Mouse (Mus musculus): ENCODE results near the gene Rpp25.
A peak's percentile ranks its signal among the peaks of the same experiment; 100 is the strongest.

Gene Rpp25

DNA sequence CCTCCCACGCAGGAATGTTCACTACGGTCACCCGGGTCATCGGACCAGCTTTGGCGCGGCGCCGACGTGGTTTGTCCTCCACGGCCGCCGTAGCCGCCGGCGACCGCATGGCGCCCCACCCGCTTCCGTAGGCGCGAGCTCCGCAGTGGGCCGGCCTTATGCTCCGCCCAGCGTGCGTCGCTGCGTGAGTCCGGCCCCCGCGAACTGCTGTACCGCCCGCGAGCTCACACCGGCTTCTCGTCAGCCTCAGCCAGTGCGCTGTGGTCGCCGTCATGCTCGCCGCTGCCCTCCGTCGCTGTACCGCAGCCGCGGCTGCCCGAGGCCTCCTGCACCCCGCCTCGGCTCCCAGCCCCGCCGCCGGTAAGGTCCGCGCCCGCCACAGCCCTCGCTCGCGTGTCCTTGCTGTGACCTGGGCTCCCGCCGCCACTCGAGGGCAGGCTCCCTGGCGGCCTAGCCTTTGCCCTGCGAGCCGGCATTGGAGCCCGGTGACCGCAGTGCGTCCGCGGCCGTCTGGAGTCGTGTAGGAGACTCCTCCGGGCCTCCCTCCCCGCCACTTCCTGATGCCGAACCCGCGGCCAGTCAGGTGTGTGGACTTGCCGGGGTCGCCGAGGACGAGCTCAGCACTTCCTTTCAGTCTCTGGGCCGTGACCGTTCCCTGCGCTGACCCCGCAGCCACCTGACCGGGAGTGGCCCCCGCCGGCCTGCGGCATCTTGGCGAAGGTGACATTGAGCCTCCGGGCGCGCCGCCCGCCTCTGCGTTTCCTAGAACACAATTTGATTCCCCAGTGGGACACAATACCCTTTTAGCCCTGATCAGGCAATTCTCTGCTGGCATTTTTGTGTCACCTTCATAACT lies 17.5 kb downstream of the Rpp25 start, which contains the start of gene Cox5a:
Gene Cox5a, plus strand, starts transcription at position 219 of the 856 bp plus-strand sequence.
- peak; percentile 96 for DNase-seq

DNA sequence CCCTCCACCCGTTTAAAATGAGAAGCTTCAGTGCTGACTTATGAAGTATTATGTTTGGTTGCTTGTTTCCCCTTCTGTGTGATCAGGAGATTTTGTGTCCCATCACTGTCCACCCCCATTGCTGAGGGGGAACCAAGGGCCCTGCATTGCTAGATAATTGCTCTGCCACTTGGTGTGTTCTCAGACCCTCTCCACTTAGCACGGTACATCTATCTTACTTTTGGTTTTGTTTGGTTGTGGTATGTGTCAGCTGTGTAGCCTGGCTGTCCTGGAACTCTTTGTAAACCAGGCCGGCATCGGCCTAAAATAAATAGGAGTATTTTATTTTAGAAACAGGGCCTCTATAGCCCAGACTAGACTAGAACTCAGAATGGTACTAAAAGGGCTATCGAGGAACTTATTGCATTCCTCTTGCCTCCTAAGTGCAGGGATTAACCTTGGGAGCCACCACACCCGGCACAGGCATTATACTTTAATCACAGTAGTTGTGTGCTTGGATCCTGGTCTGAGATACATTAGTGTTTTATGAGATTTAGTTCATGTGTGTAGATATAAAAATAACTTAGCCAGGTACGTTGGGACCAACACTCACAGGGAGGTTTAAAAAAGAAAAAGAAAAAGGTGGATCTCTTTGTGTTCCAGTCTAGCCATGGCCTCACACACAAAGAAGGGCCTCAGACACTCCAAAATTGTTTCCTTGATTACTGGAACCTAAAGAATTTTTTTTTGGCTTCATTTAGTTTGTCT lies 18.5 kb downstream of the Rpp25 start:
- no peak for DNase-seq

GRCm38 (mm10) chr9:57522861-57523246 lies 19.0 kb downstream of the Rpp25 start:
- DNase-seq = no peak

DNA sequence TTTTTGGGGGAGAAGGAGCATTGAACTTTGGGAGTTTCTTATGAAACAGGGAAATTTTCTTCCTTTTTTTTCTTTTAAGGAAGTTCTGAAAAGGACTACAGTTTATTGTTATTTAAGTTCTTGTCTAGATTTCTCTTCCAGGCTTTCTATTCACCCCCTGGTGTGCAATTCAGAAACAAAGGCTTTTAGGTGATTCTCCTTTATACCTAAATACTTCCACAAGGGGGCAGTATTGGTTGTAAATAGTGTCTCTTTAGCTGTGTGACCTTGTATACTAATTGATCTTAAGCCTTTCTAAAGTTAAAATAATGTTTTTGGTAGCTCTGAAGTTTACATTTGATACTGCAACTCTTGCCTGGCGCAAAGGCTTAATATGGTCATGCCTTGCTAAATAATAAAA lies 19.9 kb downstream of the Rpp25 start:
- DNase-seq = no peak

DNA sequence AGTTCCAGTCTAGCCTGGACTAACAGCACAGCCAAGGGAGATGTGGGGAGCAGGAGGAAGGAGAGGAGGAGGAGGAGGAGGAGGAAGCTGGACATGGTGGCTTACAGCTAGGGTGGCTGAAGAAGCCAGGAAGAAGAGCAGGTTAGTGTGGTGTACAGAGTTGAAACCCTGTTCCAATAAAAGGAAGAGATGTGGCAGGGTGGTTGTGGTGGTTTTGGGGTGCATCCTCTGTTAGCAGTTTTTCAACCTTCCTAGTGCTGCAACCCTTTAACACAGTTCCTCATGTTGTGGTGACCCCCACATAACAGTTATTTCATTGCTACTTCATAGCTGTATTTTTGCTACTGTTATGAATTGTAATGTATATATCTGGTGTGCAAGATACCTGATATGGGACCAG lies 20.6 kb downstream of the Rpp25 start:
- DNase-seq = no peak

GRCm38 (mm10) chr9:57525516-57525915 lies 21.7 kb downstream of the Rpp25 start:
- no peak for DNase-seq

- DNase-seq = no peak
Observed at GRCm38 (mm10) chr9:57526435-57526834, 22.6 kb downstream of the Rpp25 start.

- no peak for DNase-seq
Observed at GRCm38 (mm10) chr9:57531946-57532345, 28.1 kb downstream of the Rpp25 start.

- DNase-seq = no peak
Observed at GRCm38 (mm10) chr9:57536362-57536761, 32.5 kb downstream of the Rpp25 start.

- DNase-seq = peak; percentile 94
Observed at GRCm38 (mm10) chr9:57537044-57537727, 33.4 kb downstream of the Rpp25 start, which contains the start of gene Fam219b. TSS of gene Fam219b (plus strand) at chr9:57537528.

- peak; percentile 41 for DNase-seq
Observed at GRCm38 (mm10) chr9:57537728-57538181, 33.9 kb downstream of the Rpp25 start.

GRCm38 (mm10) chr9:57539550-57539949 lies 35.7 kb downstream of the Rpp25 start:
- DNase-seq = no peak

DNA sequence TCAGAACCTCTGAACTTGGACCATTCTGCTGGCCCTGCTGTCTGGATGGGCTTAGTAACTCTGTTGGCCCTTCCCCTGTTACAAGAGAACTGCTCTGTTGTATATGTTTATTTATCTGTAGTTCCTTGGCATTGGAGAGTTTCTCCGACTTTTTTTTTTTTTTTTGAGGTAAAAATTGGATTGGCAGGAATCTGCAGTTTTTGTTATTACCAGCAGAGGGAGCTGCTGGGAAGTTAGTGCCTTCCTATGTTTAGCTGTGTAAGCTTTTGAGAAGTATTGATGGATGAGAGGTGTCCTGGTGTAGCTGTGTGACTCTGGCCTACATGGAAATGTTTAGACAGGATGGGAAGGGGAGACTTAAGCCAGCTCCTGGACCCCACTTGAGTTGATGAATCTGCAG lies 37.5 kb downstream of the Rpp25 start:
- DNase-seq = peak; percentile 62

DNA sequence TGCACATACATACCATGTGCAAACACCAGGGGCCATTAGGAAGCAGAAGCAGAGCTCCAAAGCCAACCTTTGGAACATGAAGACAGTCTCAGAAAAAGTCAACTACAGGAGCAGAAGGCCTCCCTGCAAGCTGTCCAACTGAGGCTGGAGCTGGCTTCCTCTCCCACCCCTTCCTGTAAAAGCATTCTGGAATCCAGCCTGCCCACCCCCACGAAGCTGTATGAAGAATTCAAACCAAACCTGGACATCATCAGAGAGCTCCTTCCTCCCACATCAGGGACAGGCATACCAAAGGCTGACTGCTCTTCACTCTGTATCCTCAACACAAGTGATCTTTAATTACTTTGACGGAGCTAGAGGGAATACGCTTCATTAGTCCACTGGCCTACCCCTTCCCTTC lies 40.1 kb downstream of the Rpp25 start:
- no peak for DNase-seq

DNA sequence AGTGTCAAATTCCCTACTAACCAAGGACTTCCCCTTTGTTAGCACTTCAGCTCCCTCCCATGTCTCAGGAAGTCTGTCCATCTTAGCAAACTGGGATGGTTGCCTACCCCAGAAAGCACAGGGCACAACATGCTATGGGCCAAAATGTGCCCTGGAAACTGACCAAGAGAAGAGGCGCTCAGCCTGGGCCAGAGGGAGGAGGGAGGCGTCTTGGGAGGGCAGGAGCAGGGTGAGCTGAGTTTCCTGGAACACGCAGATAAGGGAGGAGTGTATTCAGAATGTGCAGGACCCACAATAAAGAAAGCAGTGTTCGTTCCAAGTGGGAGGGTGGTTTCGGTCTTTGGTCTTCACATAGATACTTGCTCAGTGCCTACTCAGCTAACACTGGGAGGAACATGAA lies 43.5 kb downstream of the Rpp25 start:
- DNase-seq = no peak

DNA sequence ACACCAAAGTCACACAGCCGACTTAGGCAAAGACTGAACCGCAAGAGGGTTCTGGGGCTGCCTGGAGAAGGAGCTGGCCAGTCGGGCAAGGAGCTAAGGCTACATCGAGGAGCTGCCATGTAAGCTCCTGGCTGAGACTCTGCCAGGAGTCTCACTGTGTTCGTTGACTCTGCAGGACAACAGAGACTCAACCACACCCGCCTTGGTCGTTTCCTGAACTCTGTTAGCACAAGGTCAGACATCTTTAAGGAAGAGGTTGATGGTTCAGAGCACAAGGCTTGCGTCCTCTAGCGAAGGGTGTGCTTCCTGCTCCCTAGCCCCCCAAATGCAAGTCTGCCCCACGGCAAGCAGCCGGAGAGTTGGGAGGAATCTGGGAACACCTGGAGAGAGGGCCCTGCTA lies 44.0 kb downstream of the Rpp25 start:
- no peak for DNase-seq

DNA sequence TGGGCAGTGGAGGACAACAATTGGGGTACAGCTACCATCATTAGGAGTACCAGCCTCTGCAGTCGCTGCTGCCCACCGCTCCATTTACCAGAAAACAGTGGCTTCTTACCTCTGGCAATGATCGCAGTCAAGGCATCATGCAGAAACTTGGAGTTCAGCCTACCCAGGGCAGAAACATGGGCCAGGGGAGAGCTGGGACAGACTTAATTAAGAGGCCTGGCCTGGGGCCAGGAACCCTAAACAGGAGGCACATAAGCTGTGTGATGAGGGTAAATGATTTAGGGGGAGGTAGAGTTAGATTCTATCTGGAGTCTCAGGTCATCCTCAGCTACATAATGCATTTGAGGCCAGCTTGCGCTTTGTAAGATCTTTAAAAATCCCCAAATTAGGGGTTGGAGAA lies 45.4 kb downstream of the Rpp25 start:
- no peak for DNase-seq

DNA sequence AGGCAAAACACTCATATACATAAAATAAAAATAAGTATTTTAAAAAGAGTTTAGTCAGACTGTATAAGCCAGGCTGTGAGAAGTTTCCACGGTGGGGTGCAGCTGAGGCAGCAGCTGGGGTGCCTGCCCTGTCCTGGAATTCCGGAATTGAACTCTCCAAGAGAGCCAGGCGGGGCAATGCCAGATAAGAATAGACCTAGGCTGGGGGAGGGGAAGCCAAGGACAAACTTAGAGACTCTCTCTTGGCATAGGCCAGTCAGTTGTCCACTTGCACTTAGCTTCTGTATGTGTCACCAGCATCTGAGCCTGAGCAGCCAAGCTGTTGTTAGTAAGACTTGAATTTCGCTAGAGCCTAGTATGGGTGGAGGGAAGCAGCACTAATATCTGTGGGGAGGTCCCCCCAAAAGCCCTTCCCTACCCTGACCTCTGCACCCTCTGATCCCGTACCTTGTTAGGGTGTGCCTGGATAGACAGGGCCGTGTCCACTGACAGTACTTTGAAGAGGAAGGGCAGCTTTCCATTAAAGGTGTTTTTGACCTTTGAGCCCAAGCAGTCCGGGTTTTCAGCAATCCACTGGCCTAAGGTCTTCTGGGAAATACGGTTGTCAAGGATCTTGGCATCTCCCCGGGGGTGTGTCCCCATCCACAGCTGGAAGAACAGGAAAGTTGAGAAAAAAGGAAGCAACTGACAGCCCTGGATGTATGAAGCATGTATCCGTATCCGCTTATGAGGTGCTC lies 46.5 kb downstream of the Rpp25 start:
- DNase-seq = peak; percentile 54

DNA sequence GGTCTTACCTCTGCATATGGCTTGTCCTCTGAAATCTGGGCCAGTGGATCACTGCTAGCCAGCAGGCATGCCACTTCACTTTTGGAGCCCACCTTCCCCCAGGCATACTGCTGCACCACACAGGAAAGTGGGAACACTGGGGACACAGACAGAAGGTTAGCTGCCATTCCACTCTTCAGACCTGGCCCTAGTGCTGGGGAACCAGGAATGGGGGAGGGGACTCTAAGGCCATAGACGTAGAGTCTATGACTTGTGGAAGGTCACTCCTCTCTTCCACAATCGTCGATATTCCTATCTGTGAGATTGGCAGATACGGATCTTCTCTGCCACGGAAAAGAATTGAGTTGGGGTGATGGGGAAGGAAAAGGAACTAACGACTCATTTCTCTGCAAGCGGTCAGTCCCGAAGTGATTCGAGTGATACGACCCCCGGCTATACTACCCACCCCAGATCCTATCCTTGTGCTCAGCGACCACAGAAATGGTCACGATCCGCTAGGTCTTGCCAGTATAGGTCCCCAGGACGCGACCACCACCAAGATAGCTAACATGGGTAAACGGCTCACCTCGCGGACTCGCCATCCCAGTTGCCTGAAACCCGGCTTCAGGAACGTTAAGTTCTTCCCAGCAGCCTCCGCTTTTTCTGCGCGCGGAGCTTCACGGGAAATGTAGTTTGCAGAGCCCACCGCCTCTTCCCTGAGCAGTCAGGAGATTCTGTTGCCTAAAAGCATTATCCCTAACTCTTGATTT lies 48.5 kb downstream of the Rpp25 start, which contains the start of gene Mpi:
Gene Mpi, minus strand, starts transcription at position 625 of the 749 bp plus-strand sequence.
- peak; percentile 81 for DNase-seq

- DNase-seq = no peak
Observed at GRCm38 (mm10) chr9:57553119-57553518, 49.3 kb downstream of the Rpp25 start.

GRCm38 (mm10) chr9:57554753-57555152 lies 50.9 kb downstream of the Rpp25 start:
- DNase-seq = no peak
